Mouse (Mus musculus) adipose tissue, adult 10 weeks (tissue): ENCODE measurements around the gene Npb. TPM values are rescaled to one million over a fixed set of nuclear protein-coding genes. Genes with fewer than 3 reads are reported as not detected.

Source experiments
- polyA plus RNA-seq: library from polyadenylated mRNA; stranded (reverse); fragments of 350-450 nt; fragmentation: Illumina TruSeq; extraction: RNeasy Lipid Tissue Mini Kit (QIAGEN cat#74804); gene quantifications from one replicate; pipeline ENCODE4 v1.2.3, GENCODE M21; 2014; ENCODE audit warnings: low read depth, low replicate concordance

Gene Npb
- polyA plus RNA-seq = not detected

DNA sequence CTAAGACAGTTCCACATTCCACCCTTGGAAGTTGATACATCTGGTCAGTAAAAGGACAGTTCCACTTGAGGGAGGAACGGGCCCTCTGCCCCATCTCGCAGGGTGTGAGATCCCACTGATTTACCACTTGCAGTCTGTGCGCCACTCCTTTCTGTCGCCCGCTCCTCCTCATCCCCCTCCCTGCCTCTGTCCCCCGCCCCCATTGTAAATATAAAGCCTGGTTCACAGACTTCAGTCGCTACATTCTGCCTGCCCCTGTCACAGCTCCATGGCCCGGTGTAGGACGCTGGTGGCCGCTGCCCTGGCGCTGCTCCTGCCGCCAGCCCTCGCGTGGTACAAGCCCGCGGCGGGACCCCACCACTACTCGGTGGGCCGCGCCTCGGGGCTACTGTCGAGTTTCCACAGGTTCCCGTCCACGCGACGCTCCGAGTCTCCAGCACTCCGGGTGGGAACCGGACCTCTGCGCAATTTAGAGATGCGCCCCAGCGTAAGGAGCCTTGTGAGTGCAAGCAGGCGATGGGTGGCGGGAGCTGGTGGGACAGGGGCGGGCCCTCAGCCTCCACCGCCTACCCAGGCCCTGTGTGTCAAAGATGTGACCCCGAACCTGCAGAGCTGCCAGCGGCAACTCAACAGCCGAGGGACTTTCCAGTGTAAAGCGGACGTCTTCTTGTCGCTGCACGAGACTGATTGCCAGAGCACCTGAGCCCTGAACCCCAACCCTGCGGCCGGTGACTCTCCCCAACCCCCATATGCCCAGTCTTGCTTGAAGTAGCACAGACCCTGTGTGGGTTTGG lies at the start of gene Npb:
TSS of gene Npb (plus strand) at position 237 of the 794 bp plus-strand sequence.

DNA sequence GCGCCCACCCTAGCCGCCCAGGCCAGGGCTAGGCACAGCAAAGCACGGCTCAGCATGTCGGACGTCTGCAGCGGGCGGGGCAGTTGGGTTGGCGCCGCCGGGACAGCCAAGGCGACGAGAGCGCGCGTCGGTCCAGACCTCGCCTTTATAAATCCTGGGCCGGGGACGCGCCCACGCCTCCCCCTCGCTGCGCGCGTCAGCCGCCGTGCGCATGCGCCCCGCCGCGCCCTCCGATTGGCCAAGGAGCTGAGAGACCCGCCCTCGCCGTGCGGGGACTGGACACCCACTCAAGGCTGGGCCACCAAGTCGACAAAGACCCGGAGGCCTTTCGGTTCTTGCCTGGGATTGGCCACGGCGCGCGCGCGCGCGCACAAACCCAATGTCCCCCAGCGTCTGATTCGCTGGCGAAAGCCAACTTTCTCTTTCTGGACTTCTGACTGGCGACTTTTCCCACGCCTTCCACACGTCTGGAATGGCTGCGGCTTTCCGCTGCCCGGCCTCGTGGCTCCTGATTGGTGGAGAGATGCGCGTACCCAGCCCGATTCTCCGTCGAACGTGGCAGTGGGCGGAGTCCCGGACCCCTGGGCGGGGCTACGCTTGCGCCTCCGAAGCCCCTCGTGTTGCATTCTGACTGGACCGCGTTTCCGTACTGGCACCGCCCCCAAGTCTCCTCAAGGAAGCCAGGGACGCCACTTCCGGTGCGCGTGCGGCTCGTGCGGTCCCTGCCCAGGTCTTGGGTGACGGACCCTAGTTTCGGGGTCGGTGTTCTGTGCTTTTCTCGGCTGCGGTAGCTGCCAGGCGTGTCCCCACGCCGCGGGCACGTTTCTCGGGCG lies 35.3 kb upstream of the Npb start, which contains the start of gene P4hb:
TSS of gene P4hb (minus strand) at position 502 of the 833 bp plus-strand sequence.

DNA sequence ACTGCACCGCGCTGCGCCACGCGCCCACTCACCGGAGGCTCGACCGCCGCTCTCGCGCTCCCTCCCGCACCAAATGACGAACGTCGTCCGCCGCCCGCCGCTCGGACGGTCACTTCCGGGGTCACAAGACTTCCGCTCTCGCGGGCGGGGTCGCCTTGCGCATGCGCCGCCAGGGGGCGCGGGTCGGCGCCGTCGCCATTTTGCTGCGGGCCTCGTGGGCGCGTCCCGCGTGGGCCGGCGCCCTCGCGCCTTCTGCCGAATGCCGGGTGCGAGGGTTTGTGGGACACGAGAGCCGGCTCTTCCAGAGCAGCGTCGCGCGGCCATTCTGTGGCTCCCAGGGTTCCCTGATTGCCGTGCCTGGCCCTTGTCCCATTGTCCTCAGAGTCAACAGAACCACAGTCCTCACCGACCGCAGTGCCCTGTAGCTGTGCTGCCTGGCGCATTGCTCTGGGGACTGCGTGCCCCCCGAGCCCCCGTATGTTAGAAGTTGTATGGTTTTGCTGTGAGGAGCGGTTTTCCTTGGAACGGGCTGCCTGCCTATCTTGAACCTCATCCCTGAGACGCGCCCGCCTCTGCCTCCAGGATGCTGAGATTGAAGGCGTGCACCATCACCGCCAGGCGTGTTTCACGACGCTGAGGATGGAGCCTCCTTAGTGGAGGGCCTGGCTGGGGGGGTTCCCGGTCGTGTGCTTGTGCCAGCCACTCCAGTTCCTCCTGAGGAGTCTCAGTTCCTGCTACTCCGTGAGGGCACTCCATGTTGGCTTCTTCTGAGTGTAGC lies 26.6 kb upstream of the Npb start, which contains the start of gene Arhgdia:
TSS of gene Arhgdia (minus strand) at position 135 of the 778 bp plus-strand sequence.

DNA sequence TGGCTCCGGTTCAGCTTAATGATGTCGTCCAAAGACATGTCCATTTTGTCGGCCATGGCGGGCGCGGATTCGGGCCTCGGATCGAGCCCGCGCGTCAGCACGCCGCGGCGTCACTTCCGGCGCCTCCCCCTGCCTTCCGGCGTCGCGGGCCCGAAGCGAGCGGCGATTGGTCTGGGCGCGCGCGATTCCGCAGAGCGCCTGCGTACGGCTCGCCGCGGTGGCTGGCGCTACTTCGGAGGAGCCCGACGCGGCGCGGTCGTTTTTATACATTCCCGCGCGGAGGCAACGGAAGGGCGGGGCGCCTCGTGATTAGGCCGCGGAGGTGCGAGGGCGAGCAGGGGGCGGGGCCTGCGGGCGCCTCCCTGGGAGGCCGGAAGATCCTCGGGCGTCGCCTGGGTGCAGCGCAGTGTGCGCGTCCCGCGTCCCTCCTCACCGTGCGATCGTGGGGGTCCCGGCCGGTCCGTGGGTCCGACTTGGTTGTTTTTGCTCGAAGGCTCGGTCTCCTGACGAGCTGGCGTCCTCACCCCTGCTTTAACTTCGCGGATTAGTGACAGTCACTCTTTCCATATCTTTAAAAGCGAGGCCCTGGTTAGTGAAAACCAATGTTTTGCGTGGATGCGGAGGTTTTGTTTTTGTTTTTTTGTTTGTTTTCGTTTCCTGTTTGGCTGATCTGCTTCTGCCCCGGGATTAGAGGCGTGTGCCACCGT lies 9.8 kb upstream of the Npb start, which contains the start of the genes Alyref and Anapc11:
TSS of gene Alyref (minus strand) at position 83 of the 707 bp plus-strand sequence.
TSS of gene Anapc11 (plus strand) at position 139 of the 707 bp plus-strand sequence.

DNA sequence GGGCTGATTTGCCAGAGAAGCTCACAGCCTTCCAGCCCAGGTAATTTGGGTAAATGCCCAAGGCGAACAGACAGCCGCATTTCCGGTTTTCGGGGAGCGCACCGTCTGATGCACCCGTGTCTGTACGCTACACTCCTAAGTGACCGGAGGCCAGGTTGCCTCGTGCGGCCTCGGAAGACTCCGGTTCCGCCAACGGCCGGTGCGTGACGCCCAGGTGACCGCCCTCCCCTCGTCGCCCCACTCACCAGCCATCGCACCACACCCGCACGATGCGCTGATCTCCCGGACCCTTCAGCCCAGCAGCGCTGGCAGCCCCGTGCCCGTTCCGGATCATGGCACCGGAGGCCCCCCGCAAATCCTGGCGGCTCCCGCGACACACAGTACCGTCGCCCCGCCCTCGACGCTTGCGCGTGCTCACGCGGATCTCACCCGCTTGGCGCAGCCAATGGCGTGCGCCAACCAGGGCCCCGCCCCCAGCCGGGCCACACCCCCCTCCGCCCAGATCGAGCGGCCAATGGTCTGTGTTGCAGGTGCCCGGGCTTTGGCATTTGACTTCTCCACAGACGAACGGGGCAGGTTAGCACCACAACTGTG lies 9.3 kb downstream of the Npb start, which contains the start of gene Pcyt2:
TSS of gene Pcyt2 (minus strand) at position 418 of the 594 bp plus-strand sequence.

DNA sequence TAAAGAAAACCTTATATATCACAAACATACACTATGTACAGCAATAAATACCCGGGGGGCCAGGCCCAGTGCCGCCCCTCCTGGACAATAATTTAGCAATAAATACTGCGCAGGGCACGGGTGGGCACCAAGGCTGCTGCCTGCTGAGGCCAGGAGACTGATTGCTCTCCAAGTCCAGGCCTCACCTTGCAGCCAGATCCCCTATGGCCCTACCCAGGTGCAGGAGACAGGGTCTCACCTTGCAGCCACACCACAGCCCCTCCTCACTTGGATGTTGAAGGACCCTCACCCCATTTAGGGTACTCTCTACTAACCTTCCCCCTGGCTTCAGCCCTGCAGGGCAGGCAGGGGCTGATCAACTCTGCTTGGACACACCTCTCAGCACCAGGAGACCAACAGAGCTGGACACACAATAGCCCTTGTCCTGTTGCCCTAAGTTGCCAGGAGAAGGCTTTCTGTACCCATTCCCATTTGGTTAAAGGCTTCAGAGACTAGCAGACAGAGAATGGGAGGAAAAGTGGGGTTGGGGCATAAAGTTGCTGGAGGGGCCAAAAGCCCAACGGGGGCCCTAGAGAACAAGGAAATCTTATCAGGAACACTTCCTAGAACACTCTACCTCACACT lies 17.0 kb downstream of the Npb start, which contains the start of gene Sirt7:
TSS of gene Sirt7 (minus strand) at position 89 of the 624 bp plus-strand sequence.

DNA sequence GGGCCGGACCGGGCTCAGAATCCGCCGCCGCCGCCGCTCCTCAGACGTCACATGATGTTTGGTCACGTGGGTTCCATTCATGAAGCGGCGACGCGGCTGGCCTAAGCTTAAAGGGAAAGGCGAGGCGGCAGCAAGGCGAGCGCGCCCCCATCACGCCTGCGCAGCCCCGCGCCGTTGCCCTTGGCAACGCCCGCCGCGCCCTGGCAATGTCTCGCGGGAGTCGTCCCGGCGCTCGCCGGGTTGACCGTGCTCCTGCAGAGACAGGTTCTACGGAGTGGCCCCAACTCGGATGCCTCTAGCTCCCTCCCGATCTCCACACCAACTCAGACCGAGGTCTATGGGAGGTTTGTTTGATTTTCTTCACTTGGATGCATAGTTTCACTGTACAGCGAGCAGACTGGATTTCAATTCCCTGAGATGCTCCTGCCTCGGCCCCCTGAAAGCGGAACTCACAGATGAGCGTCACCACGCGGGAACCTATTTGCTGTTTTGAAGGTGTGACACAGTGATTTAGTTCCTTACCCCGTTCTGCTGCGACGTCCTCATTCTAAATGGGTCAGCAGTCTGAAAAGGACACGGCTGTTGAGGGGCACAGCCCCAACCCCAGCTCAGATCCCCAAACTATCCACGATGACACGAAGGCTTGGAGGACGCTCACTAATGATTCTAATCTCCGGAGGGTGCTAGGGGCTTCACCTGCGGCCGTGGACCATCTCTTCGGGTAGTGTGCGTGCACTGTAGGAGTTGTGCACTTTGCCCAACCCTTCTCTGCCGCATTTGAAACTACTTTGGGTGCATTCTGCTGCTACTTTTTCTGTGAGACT lies 25.5 kb downstream of the Npb start, which contains the start of gene Mafg:
TSS of gene Mafg (minus strand) at position 81 of the 824 bp plus-strand sequence.

DNA sequence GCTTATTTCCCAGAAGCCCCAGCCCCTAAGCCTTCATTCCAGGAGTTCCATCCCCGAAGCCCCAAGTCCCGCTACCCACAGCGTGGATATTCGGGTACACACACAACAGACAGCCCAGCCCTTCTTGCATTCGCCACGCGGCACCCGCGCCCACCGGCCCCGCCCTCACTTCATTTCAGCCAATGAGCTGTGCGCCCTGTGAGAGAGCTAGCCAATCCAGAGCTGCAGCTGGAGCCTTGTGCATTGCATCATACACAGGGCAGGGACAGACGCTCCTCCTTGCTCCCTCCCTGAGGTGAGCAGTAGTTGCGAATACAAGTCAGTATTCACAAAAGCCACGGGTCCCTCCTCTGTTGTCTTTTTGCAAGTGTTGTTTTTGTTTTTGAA lies 35.3 kb downstream of the Npb start, which contains the start of gene Pycr1:
TSS of gene Pycr1 (minus strand) at position 169 of the 387 bp plus-strand sequence.

DNA sequence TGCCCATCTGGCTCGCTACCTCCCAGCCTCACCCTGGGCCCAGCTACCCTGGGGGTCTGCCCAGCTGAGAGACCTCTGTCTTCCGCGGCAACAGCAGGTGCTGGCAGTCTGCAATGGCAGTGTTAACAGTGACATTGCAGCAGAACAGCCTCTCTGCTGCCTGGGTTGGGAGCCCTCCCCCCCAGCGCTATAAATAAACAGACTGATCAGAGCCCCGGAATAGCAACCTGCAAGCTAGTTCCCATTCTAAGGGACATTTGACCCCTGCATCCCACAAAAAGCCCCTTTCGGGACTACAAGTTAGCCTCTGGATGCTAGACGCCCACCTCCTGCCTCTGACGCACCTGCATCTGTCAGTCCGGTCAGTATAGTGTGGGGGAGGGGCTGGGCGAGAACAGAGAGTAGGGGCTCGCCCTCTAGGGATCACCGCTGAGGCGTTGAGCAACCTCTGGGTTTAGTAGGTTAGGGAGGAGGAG lies 39.8 kb downstream of the Npb start, which contains the start of gene Myadml2:
TSS of gene Myadml2 (minus strand) at position 158 of the 476 bp plus-strand sequence.

Other genes with a start within 250 kb of the Npb start
- 0.92 TPM for gene Fscn2, start 246.9 kb upstream of the Npb start, polyA plus RNA-seq
- 9.8 TPM for gene Faap100, start 229.7 kb upstream of the Npb start, polyA plus RNA-seq
- gene Nploc4, start 170.8 kb upstream of the Npb start, polyA plus RNA-seq = 50.3 TPM
- gene Tspan10, start 165.8 kb upstream of the Npb start, polyA plus RNA-seq = not detected
- gene Pde6g, start 155.0 kb upstream of the Npb start, polyA plus RNA-seq = 0.65 TPM
- gene Oxld1, start 150.4 kb upstream of the Npb start, polyA plus RNA-seq = 20.5 TPM
- 18.3 TPM for gene Ccdc137, start 150.4 kb upstream of the Npb start, polyA plus RNA-seq
- gene Arl16, start 140.9 kb upstream of the Npb start, polyA plus RNA-seq = 23.1 TPM
- 58.6 TPM for gene Mrpl12, start 123.9 kb upstream of the Npb start, polyA plus RNA-seq
- gene Slc25a10, start 116.6 kb upstream of the Npb start, polyA plus RNA-seq = 127 TPM
- gene Gcgr, start 77.8 kb upstream of the Npb start, polyA plus RNA-seq = 0.86 TPM
- gene Mcrip1, start 58.8 kb upstream of the Npb start, polyA plus RNA-seq = 110 TPM
- not detected for gene Ppp1r27, start 57.3 kb upstream of the Npb start, polyA plus RNA-seq
- 519 TPM for gene P4hb, start 35.2 kb upstream of the Npb start, polyA plus RNA-seq
- 356 TPM for gene Arhgdia, start 26.9 kb upstream of the Npb start, polyA plus RNA-seq
- gene Alyref, start 10.1 kb upstream of the Npb start, polyA plus RNA-seq = 39.4 TPM
- 47.3 TPM for gene Anapc11, start 10.1 kb upstream of the Npb start, polyA plus RNA-seq
- gene Pcyt2, start 9.5 kb downstream of the Npb start, polyA plus RNA-seq = 83.9 TPM
- gene Sirt7, start 16.8 kb downstream of the Npb start, polyA plus RNA-seq = 40.4 TPM
- 66.7 TPM for gene Mafg, start 25.1 kb downstream of the Npb start, polyA plus RNA-seq
- 4.0 TPM for gene Pycr1, start 35.3 kb downstream of the Npb start, polyA plus RNA-seq
- gene Myadml2, start 39.7 kb downstream of the Npb start, polyA plus RNA-seq = not detected
- gene Notum, start 52.7 kb downstream of the Npb start, polyA plus RNA-seq = 4.7 TPM
- 76.1 TPM for gene Aspscr1, start 64.5 kb downstream of the Npb start, polyA plus RNA-seq
- gene Cenpx, start 105.3 kb downstream of the Npb start, polyA plus RNA-seq = 91.5 TPM
- 40.3 TPM for gene Lrrc45, start 105.4 kb downstream of the Npb start, polyA plus RNA-seq
- 11.5 TPM for gene Rac3, start 113.0 kb downstream of the Npb start, polyA plus RNA-seq
- gene Dcxr, start 118.8 kb downstream of the Npb start, polyA plus RNA-seq = 102 TPM
- gene Cbr2, start 123.6 kb downstream of the Npb start, polyA plus RNA-seq = 65.7 TPM
- gene Hmga1b, start 154.3 kb downstream of the Npb start, polyA plus RNA-seq = 114 TPM
- 25.6 TPM for gene Rfng, start 175.7 kb downstream of the Npb start, polyA plus RNA-seq
- 114 TPM for gene Gps1, start 175.8 kb downstream of the Npb start, polyA plus RNA-seq
- gene Dus1l, start 187.9 kb downstream of the Npb start, polyA plus RNA-seq = 30.9 TPM
- gene Fasn, start 216.1 kb downstream of the Npb start, polyA plus RNA-seq = 426 TPM